Mouse (Mus musculus) heart, adult 8-10 months (tissue): ENCODE measurements around the gene Nup107. TPM values are rescaled to one million over a fixed set of nuclear protein-coding genes. Genes with fewer than 3 reads are reported as not detected.

Experiments used
- DNase-seq: peaks from one replicate; pipeline ENCODE4 v3.0.0; 2022; ENCODE audit warnings: low spot score
- total RNA-seq, 4 experiments: library from RNA; stranded (reverse); gene quantifications; 2 replicates each; pipeline ENCODE4 v1.2.4; 2022

Nup107 gene
- total RNA-seq, 4 experiments from 2014 or later = 7.0 to 8.4 (median 7.8) TPM

DNA sequence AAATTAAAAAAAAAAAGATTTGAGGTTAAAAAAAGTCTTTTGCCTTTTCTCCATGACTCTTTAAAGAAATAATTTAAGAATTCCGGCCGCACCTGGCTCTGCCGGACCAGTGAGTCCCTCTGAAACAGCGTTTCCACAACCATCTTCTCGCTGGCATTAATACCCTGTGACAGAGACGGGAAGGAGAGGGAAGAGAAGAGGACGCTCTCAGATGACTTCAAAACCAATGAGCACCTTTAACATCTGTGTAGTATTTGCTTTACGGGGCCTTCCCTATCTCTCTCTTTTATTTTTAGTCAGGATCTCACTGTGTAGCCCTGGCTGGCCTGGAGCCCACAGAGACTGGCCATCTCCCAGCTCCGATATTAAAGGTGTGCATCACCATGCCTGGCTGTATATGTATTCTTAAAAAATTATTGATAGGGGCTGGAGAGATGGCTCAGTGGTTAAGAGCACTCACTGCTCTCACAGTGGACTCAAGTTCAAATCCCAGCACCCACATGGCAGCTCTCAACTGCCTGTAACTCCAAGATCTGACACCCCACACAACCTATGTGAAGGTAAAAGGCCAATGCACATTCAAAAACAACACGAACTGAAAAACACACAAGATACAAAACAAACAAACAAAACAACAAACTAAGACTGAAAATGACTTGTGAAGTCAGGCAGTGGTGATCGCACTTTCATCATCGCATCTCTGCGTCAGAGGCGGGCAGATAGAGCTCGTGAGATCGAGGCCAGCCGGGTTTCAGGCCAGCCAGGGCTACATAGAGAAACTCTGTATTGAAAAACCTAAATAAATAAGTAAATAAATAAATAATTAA lies 14.8 kb downstream of the Nup107 start:
- DNase-seq = no peak

GRCm38 (mm10) chr10:117777103-117777470 lies 15.4 kb downstream of the Nup107 start:
- no peak for DNase-seq

GRCm38 (mm10) chr10:117776281-117777102 lies 16.0 kb downstream of the Nup107 start:
- DNase-seq = no peak

DNA sequence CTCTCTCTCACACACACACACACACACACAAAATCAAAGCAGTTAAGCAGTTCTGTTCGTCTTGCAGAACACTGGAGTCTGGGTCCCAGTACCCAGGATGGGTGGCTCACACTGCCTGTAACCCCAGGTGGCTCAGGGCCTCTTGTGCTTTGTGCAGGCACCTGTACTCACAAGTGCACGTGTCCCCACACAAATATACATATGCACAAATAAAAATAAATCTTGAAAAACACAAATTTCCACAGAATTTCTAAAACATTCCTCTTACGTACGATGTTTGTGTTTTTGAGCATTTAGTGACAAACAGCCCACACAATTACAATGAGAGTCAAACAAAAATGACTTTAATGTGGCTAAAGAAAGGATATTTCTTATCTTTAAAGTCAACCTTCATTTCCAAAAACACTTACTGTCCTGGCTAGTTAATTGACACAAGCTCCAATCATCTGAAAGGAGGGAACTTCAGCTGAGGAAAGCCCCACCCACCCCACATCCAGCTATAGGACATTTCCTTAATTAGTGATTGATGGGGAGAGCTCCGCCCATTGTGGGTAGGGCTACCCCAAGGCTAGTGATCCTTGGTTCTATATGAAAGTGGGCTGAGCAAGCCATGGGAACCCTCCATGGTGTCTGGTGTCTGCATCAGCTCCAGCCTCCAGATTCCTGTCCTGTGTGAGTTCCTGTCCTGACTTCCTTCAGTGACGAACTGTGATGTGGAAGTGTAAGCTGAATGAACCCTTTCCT lies 16.9 kb downstream of the Nup107 start:
- no peak for DNase-seq

DNA sequence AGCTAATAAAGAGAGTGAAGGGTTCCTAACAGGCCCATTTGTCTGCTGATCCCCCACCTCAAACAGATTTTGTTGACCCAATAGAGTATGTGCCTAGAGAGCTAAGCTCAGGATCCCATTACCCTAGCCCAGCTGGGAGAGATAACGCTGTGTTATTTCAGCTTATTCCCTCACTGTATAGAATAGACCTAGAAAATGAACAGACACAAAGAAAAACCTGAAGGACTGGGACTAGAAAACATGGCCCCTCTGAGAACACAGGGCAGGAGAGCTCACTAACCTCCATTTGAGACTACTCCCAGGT lies 17.7 kb downstream of the Nup107 start:
- no peak for DNase-seq

- DNase-seq = no peak
Measured at GRCm38 (mm10) chr10:117774011-117774816, 18.3 kb downstream of the Nup107 start.

GRCm38 (mm10) chr10:117773106-117773720 lies 19.3 kb downstream of the Nup107 start:
- DNase-seq = no peak

- DNase-seq = no peak
Measured at GRCm38 (mm10) chr10:117772364-117773105, 20.0 kb downstream of the Nup107 start.

DNA sequence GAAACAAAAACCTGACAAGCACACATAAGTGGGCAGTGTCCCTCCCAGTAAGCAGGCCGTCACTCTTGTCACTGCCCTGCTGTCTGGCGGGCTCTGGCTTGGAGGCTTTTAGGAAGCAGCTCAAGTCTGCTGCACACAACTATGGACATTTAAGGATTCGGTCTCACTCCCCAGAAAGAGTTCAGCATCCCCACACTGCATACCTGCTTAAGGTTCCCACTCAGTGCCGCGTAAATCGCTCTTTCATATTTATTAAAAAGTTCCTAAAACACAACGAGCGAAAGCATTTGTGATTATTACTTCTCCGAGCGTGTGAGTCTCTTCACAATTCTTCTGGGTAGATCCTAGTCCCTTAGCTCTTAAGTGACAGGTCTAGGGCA lies 21.4 kb downstream of the Nup107 start:
- DNase-seq = no peak

DNA sequence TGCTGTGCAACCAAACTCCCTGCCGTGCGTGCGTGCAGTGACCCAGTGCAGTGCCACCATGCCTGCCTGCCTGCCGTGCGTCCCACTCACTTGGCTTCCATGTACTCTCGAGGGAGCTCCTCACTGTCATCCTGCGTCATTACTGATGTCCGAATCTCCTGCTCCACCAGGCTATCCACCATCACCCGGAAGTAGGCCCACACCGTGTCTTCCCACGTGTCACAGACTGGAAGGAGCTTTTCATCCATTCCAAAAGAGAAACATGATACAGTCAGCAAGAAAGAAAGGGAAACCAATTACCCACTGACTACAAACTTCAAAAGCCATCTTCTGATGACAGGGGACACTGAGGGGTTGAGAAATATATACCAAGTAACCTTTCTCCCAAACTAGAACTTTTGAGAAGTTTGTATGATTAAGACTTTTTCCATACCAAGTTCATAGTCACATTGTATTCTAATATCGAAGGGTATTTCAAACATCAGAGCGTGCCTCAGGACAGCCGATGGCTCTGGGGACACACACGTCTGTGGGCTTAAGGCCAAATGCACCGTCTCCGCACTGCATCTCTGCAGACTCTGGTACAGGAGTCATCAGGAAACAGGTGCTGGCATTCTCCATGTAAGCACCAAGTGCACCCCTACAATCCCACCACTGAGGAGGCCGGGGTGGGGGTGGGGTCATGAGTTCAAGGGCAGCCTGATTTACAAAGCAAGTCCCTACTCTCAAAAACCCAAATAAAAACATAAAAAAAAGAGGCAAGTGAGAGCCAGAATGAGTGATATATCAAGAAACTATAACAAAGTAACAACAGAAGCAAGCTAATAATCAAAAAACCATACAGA lies 22.0 kb downstream of the Nup107 start:
- DNase-seq = no peak

- no peak for DNase-seq
Measured at GRCm38 (mm10) chr10:117769541-117770285, 22.8 kb downstream of the Nup107 start.

GRCm38 (mm10) chr10:117768141-117768440 lies 24.4 kb downstream of the Nup107 start:
- no peak for DNase-seq

- DNase-seq = no peak
Measured at GRCm38 (mm10) chr10:117767286-117768140, 25.0 kb downstream of the Nup107 start.

DNA sequence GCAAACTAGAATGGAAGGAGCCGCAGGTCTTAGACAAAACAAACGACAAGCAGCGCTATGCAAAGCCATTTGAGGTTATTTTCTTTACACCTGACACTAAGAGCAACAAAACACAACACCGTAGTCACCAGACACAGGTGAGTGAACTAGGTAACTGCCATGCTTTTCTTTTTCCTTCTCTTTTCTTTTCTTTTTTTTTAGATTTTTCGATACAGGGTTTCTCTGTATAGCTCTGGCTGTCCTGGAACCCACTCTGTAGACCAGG lies 25.7 kb downstream of the Nup107 start:
- no peak for DNase-seq

DNA sequence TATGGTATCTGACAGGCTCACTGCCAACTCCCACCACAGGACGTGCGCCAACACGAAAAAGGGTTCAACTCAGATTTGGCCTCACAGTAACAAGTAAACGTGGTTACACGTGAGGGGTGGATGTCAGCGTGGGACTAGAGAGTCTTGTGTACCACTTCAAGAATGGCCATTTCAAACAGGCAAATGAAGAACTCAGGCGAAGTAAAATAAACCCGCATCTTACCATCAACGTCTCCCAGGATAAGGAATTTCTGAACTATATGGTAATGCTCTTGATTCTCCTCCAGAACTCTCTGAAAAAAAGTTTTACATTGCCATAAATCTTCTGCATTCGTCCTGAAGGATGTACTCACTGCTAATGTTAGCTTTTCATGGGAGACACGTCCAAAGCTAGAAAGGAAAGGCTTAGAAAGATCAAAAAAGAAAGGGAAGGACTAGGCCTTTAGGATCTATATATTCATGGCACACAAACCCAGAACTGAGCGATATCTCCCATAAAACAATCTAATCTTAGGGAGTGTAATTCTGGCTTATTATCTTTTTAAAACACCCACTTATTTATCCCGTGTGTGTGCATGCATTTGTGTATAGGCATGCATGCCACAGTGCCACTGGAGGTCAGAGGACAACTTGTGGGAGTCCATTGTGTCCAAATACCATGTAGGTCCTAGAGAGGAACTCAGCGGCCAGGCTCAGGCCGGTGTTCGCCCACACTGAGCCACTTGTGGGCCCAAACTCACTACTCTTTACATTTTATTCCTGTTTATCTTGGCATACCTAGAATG lies 26.2 kb downstream of the Nup107 start:
- no peak for DNase-seq

- DNase-seq = no peak
Measured at GRCm38 (mm10) chr10:117765116-117765894, 27.2 kb downstream of the Nup107 start.

DNA sequence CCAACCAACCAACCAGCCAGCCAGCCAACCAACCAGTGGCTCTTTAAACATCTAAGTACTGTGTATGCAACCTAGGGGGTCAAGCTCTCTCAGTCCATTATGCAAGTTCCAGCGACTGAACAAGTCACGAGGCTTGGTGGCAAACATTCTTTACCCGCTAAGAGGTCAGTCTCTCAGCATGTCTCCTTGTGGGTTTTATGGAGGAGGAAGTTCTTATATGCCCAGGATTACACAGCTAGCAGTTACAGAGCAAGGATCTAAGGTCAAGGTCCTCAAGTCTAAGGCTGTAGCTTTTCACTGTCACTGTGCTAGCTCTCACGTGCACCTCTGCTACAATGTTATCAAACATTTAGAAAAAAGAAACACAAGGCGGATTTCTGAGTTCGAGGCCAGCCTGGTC lies 27.9 kb downstream of the Nup107 start:
- DNase-seq = no peak
